Mouse (Mus musculus) left cerebral cortex, adult 8-10 months (tissue): ENCODE results near the gene Fam83d. TPM values are rescaled to one million over a fixed set of nuclear protein-coding genes. Genes with fewer than 3 reads are reported as not detected.
A peak's percentile ranks its signal among the peaks of the same experiment; 100 is the strongest.
"Not testable (repeated sequence)": the region's sequence is repeated elsewhere in the genome, so short reads cannot be mapped to it uniquely, and the experiment has no call there.

Experiments used
- DNase-seq, 2 experiments: peaks; one replicate each; pipeline ENCODE4 v3.0.0; 2022; ENCODE audit warnings: low spot score in 2 of 2
- total RNA-seq, 4 experiments: library from RNA; stranded (reverse); gene quantifications; 2 replicates each; pipeline ENCODE4 v1.2.4; 2022

The Fam83d gene
- total RNA-seq = 1 to 10 TPM; 1.2 to 2.5 (median 1.3) TPM

GRCm38 (mm10) chr2:158767742-158768339, at the start of gene Fam83d:
Gene Fam83d (plus strand): TSS chr2:158768093.
- DNase-seq = peak; percentile 82 to 95

- no peak for DNase-seq
These were observed 48.9 kb upstream of the Fam83d start for GRCm38 (mm10) chr2:158718816-158719549.

GRCm38 (mm10) chr2:158720715-158721370, 47.0 kb upstream of the Fam83d start:
- no peak for DNase-seq

GRCm38 (mm10) chr2:158721481-158721880, 46.4 kb upstream of the Fam83d start:
- DNase-seq = no peak

GRCm38 (mm10) chr2:158722135-158722534, 45.8 kb upstream of the Fam83d start:
- DNase-seq = no peak

- peak in 1 of 2 experiments; percentile 56 for DNase-seq
These were observed 44.8 kb upstream of the Fam83d start for GRCm38 (mm10) chr2:158722991-158723551.

- DNase-seq = no peak
These were observed 44.1 kb upstream of the Fam83d start for GRCm38 (mm10) chr2:158723806-158724205.

- DNase-seq = no peak
These were observed 41.6 kb upstream of the Fam83d start for GRCm38 (mm10) chr2:158726252-158726651.

GRCm38 (mm10) chr2:158728061-158728815, 39.7 kb upstream of the Fam83d start:
- DNase-seq = no peak

- DNase-seq = no peak
These were observed 37.0 kb upstream of the Fam83d start for GRCm38 (mm10) chr2:158730896-158731295.

GRCm38 (mm10) chr2:158732521-158732920, 35.4 kb upstream of the Fam83d start:
- no peak for DNase-seq

GRCm38 (mm10) chr2:158733136-158733535, 34.8 kb upstream of the Fam83d start:
- DNase-seq = no peak

- no peak for DNase-seq
These were observed 34.0 kb upstream of the Fam83d start for GRCm38 (mm10) chr2:158733914-158734313.

- peak in 1 of 2 experiments; percentile 52 for DNase-seq
These were observed 33.3 kb upstream of the Fam83d start for GRCm38 (mm10) chr2:158734500-158735152.

- no peak for DNase-seq
These were observed 32.6 kb upstream of the Fam83d start for GRCm38 (mm10) chr2:158735340-158735739.

GRCm38 (mm10) chr2:158736247-158736646, 31.6 kb upstream of the Fam83d start:
- DNase-seq = not testable (repeated sequence)

GRCm38 (mm10) chr2:158738591-158738990, 29.3 kb upstream of the Fam83d start:
- no peak for DNase-seq

GRCm38 (mm10) chr2:158739113-158739512, 28.8 kb upstream of the Fam83d start:
- no peak for DNase-seq

- DNase-seq = peak in 1 of 2 experiments; percentile 74
These were observed 26.8 kb upstream of the Fam83d start for GRCm38 (mm10) chr2:158741011-158741501.

- no peak for DNase-seq
These were observed 25.5 kb upstream of the Fam83d start for GRCm38 (mm10) chr2:158742431-158742830.
